Mouse (Mus musculus) bone marrow, adult 2 months (tissue): ENCODE measurements around the gene Zdhhc23.

Experiments used
- CTCF ChIP-seq: fragments of 200-500 bp; IDR thresholded peaks from 2 replicates; pipeline ENCODE4 v1.5.1; 2011; ENCODE audit warnings: low read length, control low read depth; ENCODE audit not compliant: control insufficient read depth, insufficient read depth
- POLR2A ChIP-seq: fragments of 200-500 bp; IDR thresholded peaks from 2 replicates; pipeline ENCODE4 v1.6.1; 2011; ENCODE audit warnings: low read depth, mild to moderate bottlenecking, control low read depth, low read length, borderline replicate concordance; ENCODE audit not compliant: control insufficient read depth

- no peak for TF ChIP-seq CTCF
- no peak for TF ChIP-seq POLR2A
Measured at GRCm38 (mm10) chr16:43986299-43986698, 6.7 kb upstream of the Zdhhc23 start.
